Mouse (Mus musculus) lung, adult 2 months (tissue): ENCODE measurements at regions not wholly inside any gene's neighbourhood (a gene's known extent, or its start where the extent isn't known, plus 50 kb on each side); places are given as distances from the start of the nearest gene placed in this dataset.

Experiments
- CTCF ChIP-seq: fragments of 200-500 bp; IDR thresholded peaks from 2 replicates; pipeline ENCODE4 v1.5.1; 2011; ENCODE audit warnings: mild to moderate bottlenecking, low read length, control low read depth; ENCODE audit not compliant: insufficient read depth
- POLR2A ChIP-seq: fragments of 200-500 bp; IDR thresholded peaks from 2 replicates; pipeline ENCODE4 v1.6.1; 2011; ENCODE audit warnings: low read depth, mild to moderate bottlenecking, control low read depth, low read length, borderline replicate concordance; ENCODE audit errors: extremely low read depth

GRCm38 (mm10) chr9:101411951-101412350 is 160.4 kb upstream of the Ppp2r3a start:
- no peak for TF ChIP-seq CTCF
- TF ChIP-seq POLR2A: no peak
